Mouse (Mus musculus): Measurements from ENCODE around the gene Rab20. TPM values are rescaled to one million over a fixed set of nuclear protein-coding genes. Genes with fewer than 3 reads are reported as not detected.
A peak's percentile ranks its signal among the peaks of the same experiment; 100 is the strongest.
"Not testable (repeated sequence)": the region's sequence is repeated elsewhere in the genome, so short reads cannot be mapped to it uniquely, and the experiment has no call there.

Gene Rab20
- polyA plus RNA-seq, 1 experiment from 2014 or later: 14.8 TPM

DNA sequence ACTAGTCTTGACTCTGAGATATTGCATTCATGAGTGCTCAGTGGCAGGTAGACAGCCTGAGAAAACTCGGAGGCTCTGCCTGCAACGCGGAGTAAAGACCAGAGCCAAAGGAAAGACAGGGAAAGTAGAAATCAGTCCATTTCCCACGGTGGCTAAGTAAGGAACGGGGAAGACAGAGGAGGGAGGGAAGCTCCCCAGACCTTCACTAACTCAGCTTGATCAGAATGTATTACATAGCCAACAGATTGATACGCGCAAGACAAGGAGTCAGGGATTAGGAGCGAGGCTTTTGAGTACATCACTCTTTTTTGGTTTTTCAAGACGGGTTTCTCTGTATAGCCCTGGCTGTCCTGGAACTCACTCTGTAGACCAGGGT, 1.3 kb downstream of the Rab20 start:
- no peaks in the 10 kb centered on the region for H3K36me3 ChIP-seq
- peaks cover 28% of the 10 kb centered on the region for H3K4me1 ChIP-seq (replicated peaks)
- H3K27ac ChIP-seq: peak overlapping the region; percentile 42; the same call in 1 of the 2 replicates
- peaks cover 14% of the 10 kb centered on the region for H3K27me3 ChIP-seq (replicated peaks)
- no peaks in the 10 kb centered on the region for H3K9me3 ChIP-seq
- peak overlapping the region; percentile 98 for H3K4me2 ChIP-seq (replicated peaks)
- peak overlapping the region; percentile 48 for H3K4me3 ChIP-seq (replicated peaks)
- no peak overlapping the region for H3K9ac ChIP-seq
- WGBS: 5% methylated on average over 9 of the region's 9 CpGs
- ATAC-seq: no peak

DNA sequence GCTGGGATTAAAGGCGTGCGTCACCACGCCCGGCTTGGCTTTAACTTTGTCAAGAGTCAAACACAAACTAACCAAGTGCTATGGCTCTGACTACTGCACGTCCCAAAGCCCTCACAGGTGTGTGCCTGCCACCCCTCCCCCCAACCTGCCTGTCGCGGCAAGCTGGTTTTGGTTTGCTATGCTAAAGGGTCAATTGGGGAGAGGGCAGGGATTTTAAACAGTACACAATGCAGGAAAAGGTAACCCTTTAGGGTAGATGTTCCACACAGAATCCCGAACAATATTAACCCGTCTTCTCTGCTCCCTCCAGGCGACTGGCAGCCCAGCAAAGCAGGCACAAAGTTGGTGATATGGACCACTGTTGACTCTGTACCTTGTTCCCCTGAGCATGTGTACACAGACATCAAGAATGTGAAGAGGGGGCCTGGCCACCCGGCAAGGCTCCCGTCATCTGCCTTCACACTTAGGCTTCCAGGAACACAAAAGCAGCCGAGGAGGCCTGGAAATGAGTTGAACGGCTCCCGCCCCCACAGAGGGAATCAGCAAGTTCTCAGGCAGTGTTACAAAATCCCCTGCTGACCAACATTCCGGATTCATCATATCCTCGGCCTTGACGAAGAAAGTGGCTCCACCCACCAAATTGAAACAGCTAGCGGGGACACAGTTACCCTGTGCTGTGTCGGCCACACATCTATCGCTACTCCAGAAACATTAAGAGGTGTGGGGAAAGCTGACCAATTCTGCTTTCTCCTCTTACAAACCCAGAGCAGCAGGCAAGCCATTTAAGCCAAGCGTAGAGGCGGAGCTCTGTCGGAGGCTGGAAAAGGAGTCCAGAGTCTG, 2.0 kb downstream of the Rab20 start:
- H3K36me3 ChIP-seq: no peaks in the 10 kb centered on the region
- 9% methylated on average over 24 of the region's 24 CpGs for WGBS
- H3K4me3 ChIP-seq (replicated peaks): peak overlapping the region; percentile 48
- peak; percentile 17; the same call in 1 of the 2 replicates for ATAC-seq
- H3K27ac ChIP-seq: peak overlapping the region; percentile 42
- H3K27me3 ChIP-seq (replicated peaks): peaks cover 14% of the 10 kb centered on the region
- no peaks in the 10 kb centered on the region for H3K9me3 ChIP-seq
- peaks cover 28% of the 10 kb centered on the region for H3K4me1 ChIP-seq (replicated peaks)
- peak overlapping the region; percentile 98 for H3K4me2 ChIP-seq (replicated peaks)
- 0 out of 2 replicates have a peak overlapping the region, but pooled peaks have one; percentile 9 for H3K9ac ChIP-seq

DNA sequence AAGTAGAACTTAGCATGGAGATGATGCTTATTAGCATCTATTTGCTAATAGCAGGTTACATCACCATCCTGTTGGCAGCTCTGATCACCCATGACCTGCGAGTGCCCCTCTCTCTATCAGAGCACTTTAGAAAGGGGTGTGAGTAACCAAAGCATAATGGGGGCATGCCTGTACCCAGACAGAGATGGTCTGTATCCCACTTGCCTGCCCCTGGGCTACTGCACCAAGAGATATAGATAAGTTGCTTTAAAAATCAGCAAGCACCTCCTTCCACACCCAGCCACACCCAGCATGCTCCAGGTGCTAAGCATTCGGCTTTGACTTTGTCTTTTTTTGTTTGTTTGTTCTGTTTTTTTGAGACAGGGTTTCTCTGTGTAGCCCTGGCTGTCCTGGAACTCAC, 2.6 kb downstream of the Rab20 start:
- Histone ChIP-seq H3K27ac (no peak overlapping the region), H3K4me1 (replicated peaks) (peaks cover 28% of the 10 kb centered on the region), H3K27me3 (replicated peaks) (peaks cover 14% of the 10 kb centered on the region), H3K36me3 (no peaks in the 10 kb centered on the region), H3K9me3 (no peaks in the 10 kb centered on the region), H3K4me2 (replicated peaks) (peak overlapping the region; percentile 98), H3K4me3 (replicated peaks) (no peak overlapping the region), H3K9ac (no peak overlapping the region)
- no peak for ATAC-seq
- 29% methylated on average over 2 of the region's 2 CpGs for WGBS

DNA sequence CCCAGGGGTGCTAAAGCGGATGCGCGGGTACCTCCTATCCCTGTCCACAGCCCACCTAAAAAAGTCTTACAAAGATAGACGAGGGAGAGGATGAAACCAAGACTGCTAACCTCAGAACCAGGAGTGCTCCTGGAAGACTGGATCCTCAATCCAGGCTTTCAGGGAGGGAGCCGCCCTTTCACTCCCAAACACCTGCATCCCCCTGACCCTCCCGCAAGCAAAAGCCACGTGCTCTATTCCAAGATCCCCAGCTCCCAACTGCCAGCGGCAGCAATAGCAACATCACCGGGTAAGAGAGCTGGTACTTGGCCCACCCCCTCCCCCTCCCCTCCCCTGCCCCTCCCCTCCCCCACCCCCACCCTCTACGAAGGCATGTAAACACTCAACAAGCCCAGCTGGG, 3.1 kb downstream of the Rab20 start:
- no peak overlapping the region for H3K9ac ChIP-seq
- peaks cover 14% of the 10 kb centered on the region for H3K27me3 ChIP-seq (replicated peaks)
- no peak overlapping the region for H3K4me3 ChIP-seq (replicated peaks)
- no peak for ATAC-seq
- WGBS: 25% methylated on average over 9 of the region's 10 CpGs
- H3K36me3 ChIP-seq: no peaks in the 10 kb centered on the region
- H3K4me1 ChIP-seq (replicated peaks): peaks cover 28% of the 10 kb centered on the region
- H3K4me2 ChIP-seq (replicated peaks): no peak overlapping the region
- H3K27ac ChIP-seq: no peak overlapping the region
- H3K9me3 ChIP-seq: no peaks in the 10 kb centered on the region

DNA sequence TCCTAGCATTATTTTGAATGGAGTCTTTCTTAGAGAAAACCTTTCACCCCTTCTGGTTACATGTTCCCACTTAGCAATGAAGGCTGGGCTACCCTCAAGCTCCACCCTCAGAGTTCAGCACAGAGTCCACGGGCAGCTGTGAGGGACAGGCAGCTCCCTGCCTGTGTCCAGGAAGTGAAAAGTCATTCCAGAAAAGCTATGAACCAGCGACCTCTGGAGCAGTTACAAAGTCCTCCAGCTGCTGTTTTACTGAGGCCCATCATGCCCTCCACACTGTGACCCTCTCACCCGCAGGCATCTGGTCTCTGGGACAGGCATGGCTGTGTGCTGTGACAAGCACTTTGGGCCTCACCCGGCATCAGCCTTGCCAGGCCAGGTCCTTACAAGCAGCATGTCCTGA, 5.4 kb downstream of the Rab20 start:
- H3K4me2 ChIP-seq (replicated peaks): no peak overlapping the region
- no peaks in the 10 kb centered on the region for H3K36me3 ChIP-seq
- H3K4me3 ChIP-seq (replicated peaks): no peak overlapping the region
- H3K9ac ChIP-seq: no peak overlapping the region
- H3K27me3 ChIP-seq (replicated peaks): 0 out of 2 replicates have a peak, but pooled peaks cover 3% of the 10 kb centered on the region
- WGBS: 22% methylated on average over 4 of the region's 4 CpGs
- peaks cover 23% of the 10 kb centered on the region for H3K4me1 ChIP-seq (replicated peaks)
- H3K9me3 ChIP-seq: no peaks in the 10 kb centered on the region
- peak; percentile 85 for ATAC-seq
- H3K27ac ChIP-seq: peak overlapping the region; percentile 80

DNA sequence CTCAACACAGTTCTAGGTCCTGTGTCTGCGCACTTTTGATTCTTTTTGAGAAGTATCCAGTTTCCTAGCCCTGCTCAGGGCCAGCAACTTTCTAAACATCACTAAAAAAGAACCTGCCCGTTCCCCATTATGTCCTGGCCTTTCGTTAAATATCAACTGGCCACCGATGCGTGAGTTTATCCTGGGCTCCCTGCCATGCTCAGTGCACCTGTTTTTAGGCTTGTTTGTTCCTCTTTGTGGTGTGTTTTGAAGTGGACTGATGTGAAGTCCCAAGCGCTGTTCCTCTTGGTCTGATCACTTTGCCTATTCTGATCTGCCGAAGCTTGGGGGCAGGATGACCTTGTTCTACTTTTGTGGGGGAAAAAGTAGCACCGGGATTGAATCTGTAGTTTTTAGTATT, 7.2 kb downstream of the Rab20 start:
- no peak overlapping the region for H3K27ac ChIP-seq
- H3K4me2 ChIP-seq (replicated peaks): no peak overlapping the region
- no peak overlapping the region for H3K4me3 ChIP-seq (replicated peaks)
- no peaks in the 10 kb centered on the region for H3K9me3 ChIP-seq
- no peak overlapping the region for H3K9ac ChIP-seq
- H3K27me3 ChIP-seq (replicated peaks): 0 out of 2 replicates have a peak, but pooled peaks cover 3% of the 10 kb centered on the region
- peaks cover 17% of the 10 kb centered on the region for H3K4me1 ChIP-seq (replicated peaks)
- 65% methylated on average over 8 of the region's 8 CpGs for WGBS
- no peaks in the 10 kb centered on the region for H3K36me3 ChIP-seq
- no peak for ATAC-seq

DNA sequence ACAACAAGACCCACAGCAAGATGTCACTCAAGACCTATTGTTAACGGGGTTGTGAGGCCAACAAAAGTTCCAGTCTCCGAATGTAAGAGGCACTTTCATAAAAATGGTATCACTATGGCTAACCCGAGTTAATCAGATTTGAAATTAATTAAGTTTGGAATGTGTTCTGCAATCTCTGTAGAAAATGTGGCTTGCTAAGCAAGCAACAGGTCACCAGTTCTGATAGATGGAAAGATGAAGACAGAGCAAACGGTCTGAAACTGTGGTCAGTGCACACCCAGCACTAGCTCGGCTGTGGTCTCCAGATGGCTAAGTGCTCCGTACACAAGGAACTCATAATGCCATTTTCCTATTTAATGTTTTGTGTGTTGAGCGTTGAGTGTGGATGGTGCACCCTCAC, 7.8 kb downstream of the Rab20 start:
- ATAC-seq: no peak
- WGBS: 80% methylated on average over 7 of the region's 7 CpGs

DNA sequence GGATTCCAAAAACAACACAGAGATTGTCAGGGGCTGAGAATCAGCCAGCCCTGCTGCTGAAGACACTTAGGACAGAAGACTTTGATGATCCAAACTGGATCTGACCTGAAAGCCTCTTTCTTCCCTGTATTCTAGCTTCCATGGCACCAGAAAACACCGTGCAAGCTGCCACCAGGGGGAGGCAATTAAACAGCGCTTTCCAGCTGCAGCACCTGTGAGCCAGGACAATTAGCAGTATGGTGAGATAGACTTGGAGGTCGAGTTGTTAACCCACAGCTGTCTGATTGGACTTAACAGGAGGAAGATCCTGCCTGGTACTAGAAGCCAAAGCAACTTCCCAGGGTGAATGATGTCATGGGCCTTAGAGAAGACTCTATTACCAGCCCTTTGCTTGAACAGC, 9.4 kb downstream of the Rab20 start:
- no peak overlapping the region for H3K9ac ChIP-seq
- H3K4me3 ChIP-seq (replicated peaks): no peak overlapping the region
- no peaks in the 10 kb centered on the region for H3K9me3 ChIP-seq
- no peak overlapping the region for H3K4me2 ChIP-seq (replicated peaks)
- no peaks in the 10 kb centered on the region for H3K27me3 ChIP-seq (replicated peaks)
- peaks cover 12% of the 10 kb centered on the region for H3K4me1 ChIP-seq (replicated peaks)
- H3K27ac ChIP-seq: no peak overlapping the region
- H3K36me3 ChIP-seq: no peaks in the 10 kb centered on the region
- 7% methylated on average over 3 of the region's 3 CpGs for WGBS
- no peak for ATAC-seq

More for the DNA sequence above, 7.8 kb downstream of the Rab20 start:
- Histone ChIP-seq H3K9me3 (no peaks in the 10 kb centered on the region), H3K9ac (no peak overlapping the region), H3K36me3 (no peaks in the 10 kb centered on the region), H3K4me2 (replicated peaks) (no peak overlapping the region), H3K4me1 (replicated peaks) (peaks cover 13% of the 10 kb centered on the region), H3K4me3 (replicated peaks) (no peak overlapping the region), H3K27me3 (replicated peaks) (0 out of 2 replicates have a peak, but pooled peaks cover under 1% of the 10 kb centered on the region), H3K27ac (no peak overlapping the region)

DNA sequence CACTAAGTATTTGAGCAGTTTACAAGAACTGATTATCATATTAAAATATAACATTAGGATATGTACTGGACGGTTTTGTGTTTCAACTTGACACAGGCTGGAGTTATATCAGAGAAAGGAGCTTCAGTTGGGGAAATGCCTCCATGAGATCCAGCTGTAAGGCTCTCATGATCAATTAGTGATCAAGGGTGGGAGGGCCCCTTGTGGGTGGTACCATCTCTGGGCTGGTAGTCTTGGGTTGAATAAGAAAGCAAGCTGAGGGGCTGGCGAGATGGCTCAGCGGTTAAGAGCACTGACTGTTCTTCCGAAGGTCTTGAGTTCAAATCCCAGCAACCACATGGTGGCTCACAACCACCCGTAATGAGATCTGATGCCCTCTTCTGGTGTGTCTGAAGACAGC, 12.0 kb downstream of the Rab20 start:
- H3K4me2 ChIP-seq (replicated peaks); ATAC-seq; H3K9me3 ChIP-seq; H3K36me3 ChIP-seq; H3K27ac ChIP-seq; H3K9ac ChIP-seq; H3K4me1 ChIP-seq (replicated peaks); H3K27me3 ChIP-seq (replicated peaks); H3K4me3 ChIP-seq (replicated peaks): not testable (repeated sequence)
- 86% methylated on average over 5 of the region's 5 CpGs for WGBS

DNA sequence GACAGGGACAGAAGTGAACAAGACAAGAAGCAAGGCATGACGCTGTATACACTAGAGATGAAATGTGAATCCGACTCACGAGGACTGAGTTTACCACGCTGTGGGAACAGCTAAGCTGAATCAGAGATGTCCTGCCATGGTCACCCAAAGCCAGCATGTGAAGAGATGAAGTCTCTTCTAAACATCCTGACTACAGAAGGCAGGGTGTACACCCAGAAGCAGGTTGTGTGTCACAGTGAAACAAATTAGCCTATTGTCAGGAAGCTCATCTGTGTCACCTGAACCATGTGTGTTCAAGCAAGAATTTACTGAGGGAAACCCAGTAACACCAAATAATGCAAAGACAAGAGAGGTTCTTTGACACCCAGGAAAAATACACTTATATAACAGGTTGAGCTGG, 12.9 kb downstream of the Rab20 start:
- H3K9ac ChIP-seq: no peak overlapping the region
- no peak for ATAC-seq
- H3K4me2 ChIP-seq (replicated peaks): no peak overlapping the region
- peaks cover 10% of the 10 kb centered on the region; the same call in 1 of the 2 replicates for H3K4me1 ChIP-seq (replicated peaks)
- H3K36me3 ChIP-seq: no peaks in the 10 kb centered on the region
- no peaks in the 10 kb centered on the region for H3K27me3 ChIP-seq (replicated peaks)
- H3K27ac ChIP-seq: no peak overlapping the region
- no peak overlapping the region for H3K4me3 ChIP-seq (replicated peaks)
- 91% methylated on average over 4 of the region's 4 CpGs for WGBS
- H3K9me3 ChIP-seq: no peaks in the 10 kb centered on the region

DNA sequence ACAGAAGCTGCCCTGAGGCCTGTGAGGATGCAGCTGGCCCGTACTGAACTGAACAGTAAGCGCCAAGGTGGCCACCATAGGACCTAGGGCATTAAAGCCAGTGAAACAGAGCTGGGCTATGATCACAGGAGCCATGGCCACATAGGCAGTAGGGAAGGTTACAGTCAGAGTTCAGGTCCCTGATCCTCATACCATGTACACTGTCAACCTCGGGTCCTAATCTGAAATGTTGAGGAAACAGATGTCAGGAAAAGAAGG, 13.9 kb downstream of the Rab20 start:
- H3K9me3 ChIP-seq: no peaks in the 10 kb centered on the region
- H3K27me3 ChIP-seq (replicated peaks): no peaks in the 10 kb centered on the region
- ATAC-seq: no peak
- no peaks in the 10 kb centered on the region for H3K36me3 ChIP-seq
- no peak overlapping the region for H3K4me2 ChIP-seq (replicated peaks)
- no peak overlapping the region for H3K4me3 ChIP-seq (replicated peaks)
- 67% methylated on average over 3 of the region's 3 CpGs for WGBS
- no peak overlapping the region for H3K9ac ChIP-seq
- peak overlapping the region; percentile 41; the same call in 1 of the 2 replicates for H3K27ac ChIP-seq
- peaks cover 10% of the 10 kb centered on the region; the same call in 1 of the 2 replicates for H3K4me1 ChIP-seq (replicated peaks)

DNA sequence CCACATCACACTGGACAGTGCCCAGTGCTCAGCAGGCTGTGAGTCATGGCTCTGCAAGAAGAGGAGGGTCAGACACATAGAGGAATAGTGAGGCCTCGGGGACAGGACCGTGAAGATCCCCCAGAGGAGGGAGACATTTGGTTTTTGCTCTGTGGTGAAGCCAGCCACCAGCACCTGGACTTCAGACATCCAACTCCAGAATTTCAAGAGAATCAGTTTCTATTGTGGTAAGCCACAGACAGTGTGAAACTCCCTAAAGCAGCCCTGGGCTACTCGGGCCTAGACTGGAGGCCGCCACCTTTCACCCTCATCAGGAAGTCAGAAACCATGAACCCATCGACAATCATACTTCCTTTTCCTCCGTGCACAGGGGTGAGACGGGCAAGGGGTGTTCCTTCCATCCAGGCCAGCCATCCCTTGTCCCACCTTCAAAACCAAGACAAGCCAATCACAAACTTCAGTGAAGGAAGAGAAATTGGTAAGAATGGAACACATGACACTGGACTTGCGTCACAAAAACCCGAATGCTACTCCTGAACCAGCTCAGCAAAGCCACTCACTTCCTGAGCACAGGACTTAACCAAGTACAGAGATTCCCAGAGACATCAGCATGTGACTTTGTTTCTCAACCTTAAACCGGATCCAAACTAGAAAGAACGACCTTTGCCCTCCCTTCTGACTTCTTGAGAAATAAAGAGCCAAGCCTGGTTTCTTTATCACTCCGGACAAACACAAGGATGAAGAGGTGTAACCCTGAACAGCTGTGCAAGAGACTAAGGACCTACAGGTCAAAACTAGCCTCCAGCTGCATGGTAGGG, 14.4 kb downstream of the Rab20 start:
- Histone ChIP-seq H3K4me2 (replicated peaks) (no peak overlapping the region), H3K4me1 (replicated peaks) (peaks cover 10% of the 10 kb centered on the region; the same call in 1 of the 2 replicates), H3K27ac (peak overlapping the region; percentile 41; the same call in 1 of the 2 replicates), H3K9me3 (no peaks in the 10 kb centered on the region), H3K4me3 (replicated peaks) (no peak overlapping the region), H3K9ac (no peak overlapping the region), H3K27me3 (replicated peaks) (no peaks in the 10 kb centered on the region), H3K36me3 (no peaks in the 10 kb centered on the region)
- WGBS: 64% methylated on average over 12 of the region's 12 CpGs
- ATAC-seq: peak; percentile 66

All from intestine, embryonic 15.5 days (tissue).